Mouse (Mus musculus) cerebellum, adult 9-11 months (tissue): ENCODE measurements around the gene Aunip.

Source experiments
- DNase-seq: peaks from one replicate; pipeline ENCODE4 v3.0.0; 2022

The Aunip gene

GRCm38 (mm10) chr4:134510845-134511411 is at the start of gene Aunip:
Aunip (plus strand) TSS chr4:134510999.
- peak; percentile 85 for DNase-seq

- no peak for DNase-seq
These were observed 49.5 kb upstream of the Aunip start for GRCm38 (mm10) chr4:134461252-134461651.

DNA sequence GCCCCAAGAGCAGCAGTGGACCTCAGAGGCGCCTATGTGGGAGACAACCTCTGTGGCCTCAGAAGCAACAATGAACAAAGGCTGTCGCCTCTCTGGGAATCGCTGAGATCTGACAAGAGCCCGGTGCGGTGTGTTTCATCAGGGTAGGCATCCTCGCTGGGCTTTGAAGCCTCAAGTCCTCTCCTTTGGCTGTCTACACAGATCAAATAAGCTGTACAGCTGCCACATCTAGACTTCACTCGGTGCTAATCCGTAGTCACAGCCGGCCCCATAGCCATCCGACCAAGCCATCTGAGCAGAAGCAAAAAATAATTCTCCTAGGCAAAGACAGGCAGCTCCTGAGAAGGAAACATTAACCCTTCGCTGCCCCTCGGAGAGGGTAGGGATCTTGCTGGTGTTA is 45.0 kb upstream of the Aunip start:
- no peak for DNase-seq

DNA sequence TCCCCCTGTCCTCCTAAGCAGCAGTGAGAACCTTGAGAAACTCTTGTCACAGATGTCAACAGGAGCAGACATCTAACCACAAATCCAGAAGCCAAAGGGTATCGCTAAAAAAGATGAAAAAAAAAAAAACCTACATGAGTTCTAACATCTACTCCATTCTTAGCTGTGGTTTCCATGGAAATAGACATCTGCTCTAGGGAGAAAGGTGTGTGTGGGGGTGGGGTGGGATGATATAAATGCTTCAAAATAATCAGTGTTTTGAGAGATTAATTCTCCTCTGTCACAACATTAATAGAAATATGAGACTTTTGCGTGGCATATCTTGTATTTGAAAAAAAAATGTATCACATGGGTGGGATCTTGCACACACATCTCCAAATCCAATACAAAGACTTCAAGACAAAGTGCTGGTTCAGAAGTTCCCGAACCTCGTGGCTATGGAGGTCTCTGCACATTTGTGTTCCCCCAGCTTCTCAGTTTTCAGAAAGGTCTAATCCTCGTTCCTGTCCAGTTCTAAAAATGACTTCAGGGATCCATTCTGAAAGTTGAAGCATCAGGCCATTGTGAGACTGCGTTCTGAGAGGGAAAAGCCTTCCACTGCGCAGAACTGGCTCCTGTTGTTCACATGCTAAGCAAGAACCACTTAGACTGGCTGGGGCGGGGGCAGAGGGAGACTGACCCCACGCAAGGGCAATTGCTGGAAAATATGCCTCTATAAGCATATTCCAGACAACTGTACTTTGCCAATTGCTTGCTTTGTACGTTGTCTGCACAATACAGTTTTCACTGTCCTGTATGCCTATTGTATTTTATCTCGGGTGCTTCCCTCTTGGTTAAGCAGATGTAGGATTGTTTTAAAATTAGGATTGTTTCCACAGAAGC is 44.2 kb upstream of the Aunip start:
- no peak for DNase-seq

GRCm38 (mm10) chr4:134467435-134468214 is 43.2 kb upstream of the Aunip start:
- DNase-seq: peak; percentile 76

GRCm38 (mm10) chr4:134468215-134468575 is 42.6 kb upstream of the Aunip start, which contains the start of gene Stmn1:
Stmn1 (plus strand) TSS chr4:134468320.
- peak; percentile 98 for DNase-seq

GRCm38 (mm10) chr4:134468578-134469266 is 42.1 kb upstream of the Aunip start:
- peak; percentile 96 for DNase-seq

GRCm38 (mm10) chr4:134469341-134469796 is 41.4 kb upstream of the Aunip start:
- DNase-seq: peak; percentile 58

DNA sequence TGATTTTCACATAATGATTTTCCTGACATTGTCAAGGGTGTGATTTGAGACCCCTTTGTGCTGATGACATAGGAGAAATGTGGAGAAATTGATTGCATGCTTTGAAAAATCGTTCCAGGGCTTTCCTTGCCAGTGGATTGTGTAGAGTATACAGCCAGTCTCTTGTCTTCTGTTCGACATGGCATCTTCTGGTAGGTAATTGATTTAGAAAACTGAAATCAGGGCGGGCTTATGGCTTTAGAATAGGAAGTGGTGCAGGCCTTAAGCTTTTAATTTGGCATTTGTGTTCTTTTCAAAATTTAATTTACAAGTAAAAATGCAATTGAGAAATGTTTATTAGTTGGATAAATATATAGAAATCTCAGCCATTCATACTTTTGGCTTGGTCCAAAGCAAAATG is 40.8 kb upstream of the Aunip start:
- DNase-seq: no peak

- DNase-seq: no peak
These were observed 39.3 kb upstream of the Aunip start for GRCm38 (mm10) chr4:134471469-134471868.

GRCm38 (mm10) chr4:134473764-134474163 is 37.0 kb upstream of the Aunip start:
- DNase-seq: no peak

- DNase-seq: no peak
These were observed 36.6 kb upstream of the Aunip start for GRCm38 (mm10) chr4:134474240-134474639.

DNA sequence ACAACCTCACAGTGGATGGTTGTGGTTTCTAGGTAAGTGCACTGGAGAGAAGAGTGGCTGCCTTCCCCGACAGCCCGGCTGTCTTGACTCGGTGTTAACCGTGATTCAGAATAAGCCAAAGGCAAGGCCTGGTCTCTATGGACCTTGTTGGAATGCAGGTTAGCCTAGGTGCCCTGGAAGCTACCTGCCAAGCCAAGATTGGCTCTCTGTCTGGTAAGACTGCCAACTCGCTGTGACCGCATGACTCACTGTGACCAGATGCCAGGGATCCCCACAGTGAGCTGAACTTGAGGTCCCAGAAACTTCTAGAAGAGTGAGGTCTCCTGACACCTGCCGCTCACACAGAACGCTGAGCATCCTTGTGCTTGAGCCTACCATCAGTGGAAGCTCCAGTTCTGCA is 33.9 kb upstream of the Aunip start:
- peak; percentile 77 for DNase-seq

DNA sequence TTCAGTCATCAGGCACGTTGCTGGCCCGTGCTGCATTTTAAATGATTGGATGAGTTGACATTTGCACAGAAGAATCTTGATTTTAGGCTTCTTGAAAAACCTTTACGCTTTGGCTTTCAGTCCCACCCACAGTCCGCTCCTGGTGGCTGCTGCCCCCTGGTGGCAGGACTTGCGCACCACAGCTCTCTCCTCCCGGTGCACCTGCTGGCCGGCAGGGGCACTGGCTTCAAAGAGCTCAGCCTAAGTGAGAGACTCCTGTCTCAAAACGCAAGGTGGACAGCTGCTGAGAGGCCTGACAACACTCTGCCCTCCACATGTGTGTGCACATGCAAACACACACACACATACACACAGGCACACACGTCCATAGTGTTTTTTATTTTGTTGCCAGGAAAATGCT is 32.8 kb upstream of the Aunip start:
- peak; percentile 94 for DNase-seq

- no peak for DNase-seq
These were observed 31.0 kb upstream of the Aunip start for GRCm38 (mm10) chr4:134479839-134480238.

DNA sequence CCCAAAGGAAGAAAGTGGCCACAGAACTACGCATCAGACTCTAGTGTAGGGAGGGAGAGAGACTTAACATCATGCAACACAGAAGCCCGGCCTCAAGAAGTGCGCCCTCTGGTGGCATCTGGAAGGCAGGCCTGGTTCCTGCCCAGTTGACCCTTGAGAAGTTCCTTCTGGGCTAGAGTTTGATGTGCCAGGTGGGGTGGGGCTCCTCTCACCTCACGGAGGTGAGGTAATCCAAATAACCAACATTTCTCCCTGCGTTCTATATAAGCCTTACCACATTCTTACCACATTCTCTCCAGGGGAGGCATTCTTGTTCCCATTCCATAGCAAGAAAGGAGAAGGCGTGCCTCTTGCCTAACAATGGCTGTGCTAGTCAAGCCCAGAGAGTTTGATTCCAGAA is 29.9 kb upstream of the Aunip start:
- peak; percentile 84 for DNase-seq

- no peak for DNase-seq
These were observed 29.5 kb upstream of the Aunip start for GRCm38 (mm10) chr4:134481270-134481669.

GRCm38 (mm10) chr4:134482442-134482841 is 28.4 kb upstream of the Aunip start:
- peak; percentile 63 for DNase-seq

DNA sequence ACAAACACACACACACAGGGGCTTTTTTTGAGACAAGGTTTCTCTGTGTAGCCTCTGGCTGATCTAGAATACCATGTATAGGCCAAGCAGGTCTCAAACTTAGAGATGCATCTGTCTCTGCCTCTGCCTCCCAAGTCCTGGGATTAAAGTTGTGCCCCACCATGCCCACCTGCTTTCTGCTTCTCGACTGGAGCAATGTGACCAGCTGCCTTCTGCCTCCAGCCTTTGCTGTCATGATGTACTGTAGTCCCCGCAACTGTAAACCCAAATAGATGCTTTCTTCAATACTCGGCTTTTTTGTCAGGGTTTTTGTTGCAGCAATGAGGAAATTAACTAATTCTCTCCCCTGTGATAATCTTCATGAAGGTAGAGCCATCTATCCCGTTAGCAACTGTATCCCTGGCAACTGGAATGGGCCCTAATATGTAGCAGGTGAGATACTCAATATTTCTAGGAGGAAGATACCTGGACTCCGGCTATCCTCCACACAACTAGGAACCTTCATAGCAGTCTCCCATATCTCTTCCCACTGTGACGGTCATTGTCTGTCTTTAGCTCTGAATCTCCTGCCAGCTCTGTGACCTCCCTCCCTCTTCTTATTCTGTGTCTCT is 27.6 kb upstream of the Aunip start:
- DNase-seq: peak; percentile 61

- DNase-seq: peak; percentile 96
These were observed 27.1 kb upstream of the Aunip start for GRCm38 (mm10) chr4:134483696-134484095.

DNA sequence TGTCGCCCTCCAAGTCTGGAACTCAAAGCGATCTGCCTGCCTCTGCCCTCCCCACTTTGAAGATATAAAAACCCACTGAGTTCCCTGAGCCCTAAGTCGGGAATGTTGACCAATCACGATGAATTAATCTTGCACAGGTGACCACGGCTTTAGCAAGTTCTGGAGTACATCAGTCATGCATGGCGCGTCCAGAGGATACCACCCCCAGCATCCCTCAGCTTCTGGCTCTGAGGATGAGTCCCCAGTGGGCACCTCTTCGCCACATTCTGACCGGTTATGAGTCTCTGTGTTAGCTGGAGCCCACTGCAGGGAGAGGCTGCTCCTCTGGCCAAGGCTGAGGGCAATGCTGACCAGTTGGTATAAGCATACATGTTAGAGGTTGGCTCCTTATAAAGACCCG is 26.6 kb upstream of the Aunip start:
- DNase-seq: peak; percentile 77

DNA sequence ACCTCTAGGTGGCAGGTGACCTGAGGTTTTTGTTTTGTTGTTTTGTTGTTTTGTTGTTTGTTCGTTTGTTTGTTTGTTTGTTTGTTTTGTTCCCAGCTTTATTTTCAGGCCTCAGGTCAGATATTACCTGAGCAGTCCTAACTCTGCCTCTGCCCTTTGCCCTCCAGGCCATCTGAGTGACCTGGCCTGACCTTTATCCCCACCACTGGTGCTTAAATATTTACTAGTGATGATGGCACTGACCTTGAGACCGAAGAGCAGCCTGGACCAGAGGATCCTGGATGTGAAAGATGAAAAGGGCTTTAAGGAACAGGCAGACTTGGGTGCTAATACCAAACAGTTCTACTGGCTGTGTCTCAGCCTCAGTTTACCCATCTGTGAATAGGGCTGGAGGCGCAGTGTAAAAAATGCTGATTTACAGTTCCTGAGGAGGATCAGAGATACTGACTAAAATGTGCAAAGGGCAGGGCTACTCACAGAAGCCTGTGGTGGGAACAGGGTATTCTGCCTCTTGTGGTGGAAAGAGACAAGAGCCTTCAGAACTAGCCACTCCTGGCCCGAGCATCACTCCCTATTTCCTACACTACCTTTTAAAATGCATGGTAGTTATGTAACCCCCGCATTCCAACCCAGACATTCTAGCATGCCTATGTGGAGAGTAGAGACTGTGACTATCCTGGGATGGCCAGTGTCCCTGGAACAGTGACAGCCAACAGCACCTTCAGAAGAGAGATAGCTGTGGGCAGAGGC is 25.5 kb upstream of the Aunip start:
- DNase-seq: peak; percentile 74
